Comparison of ENCODE assay signal across 24 mouse cellular contexts in genomic region chr2:71323886-71324285, GRCm38 (mm10).
"Had no signal": no experiment of that assay in that cellular context is flagged by ENCODE, and none has a peak within 500 bp of the region (broad histone marks: within the 10 kb centered on the region; RNA-seq: fewer than 3 reads in every experiment).

No protein-coding gene starts in this region.

- H3K9ac ChIP-seq: embryonic facial prominence, embryonic 12.5 days; embryonic facial prominence, embryonic 13.5 days; embryonic facial prominence, embryonic 15.5 days; forebrain, embryonic 12.5 days; forebrain, embryonic 13.5 days; forebrain, embryonic 15.5 days; forebrain, postnatal 0 days had no signal

- H3K4me3 ChIP-seq: embryonic facial prominence, embryonic 10.5 days; embryonic facial prominence, embryonic 12.5 days; embryonic facial prominence, embryonic 13.5 days; embryonic facial prominence, embryonic 15.5 days; erythroblast, embryonic 14.5 days; forebrain, embryonic 10.5 days; forebrain, embryonic 12.5 days; forebrain, embryonic 13.5 days; forebrain, embryonic 15.5 days; gastrocnemius, adult 2 months; heart, embryonic 10.5 days had no signal

- H3K27me3 ChIP-seq: embryonic facial prominence, embryonic 12.5 days; embryonic facial prominence, embryonic 13.5 days; embryonic facial prominence, embryonic 15.5 days; forebrain, embryonic 12.5 days; forebrain, embryonic 13.5 days; forebrain, embryonic 15.5 days had no signal

- H3K27ac ChIP-seq: embryonic facial prominence, embryonic 10.5 days; embryonic facial prominence, embryonic 12.5 days; embryonic facial prominence, embryonic 13.5 days; embryonic facial prominence, embryonic 15.5 days; forebrain, embryonic 10.5 days; forebrain, embryonic 12.5 days; forebrain, embryonic 13.5 days; forebrain, embryonic 15.5 days; gastrocnemius, adult 2 months; heart, embryonic 10.5 days had no signal

- DNase-seq: cerebellum, adult 9-10 months; cerebellum, adult 9-11 months; cerebellum, postnatal 10 days; cerebellum, postnatal 14 days; cerebellum, postnatal 25 days; cerebellum, postnatal 36 days; embryo, embryonic 11 days; forebrain, postnatal 0 days; gastrocnemius, adult 2 months; gastrocnemius, postnatal 10 days; gastrocnemius, postnatal 14 days; gastrocnemius, postnatal 25 days; gastrocnemius, postnatal 36 days; heart, adult 18-20 months had no signal

- H3K4me1 ChIP-seq: embryonic facial prominence, embryonic 12.5 days; embryonic facial prominence, embryonic 13.5 days; embryonic facial prominence, embryonic 15.5 days; forebrain, embryonic 15.5 days had no signal
